Mouse (Mus musculus) granulocyte monocyte progenitor cell, adult 5-6 weeks (primary cell): ENCODE results near the gene Gm3298. TPM values are rescaled to one million over a fixed set of nuclear protein-coding genes. Genes with fewer than 3 reads are reported as not detected.
"Not testable (repeated sequence)": the region's sequence is repeated elsewhere in the genome, so short reads cannot be mapped to it uniquely, and the experiment has no call there.

Experiments
- ATAC-seq: replicated peaks from 2 replicates; pipeline ENCODE4 v1.8.0; 2016; ENCODE audit warnings: mild to moderate bottlenecking, moderate TSS enrichment, inconsistent platforms; ENCODE audit not compliant: poor library complexity, severe bottlenecking
- total RNA-seq, 2 experiments: library from RNA; stranded (forward) in 1 of 2; stranded (reverse) in 1 of 2; fragments of 200-712, 200-1000 nt in 1 of 2; fragments of >200 nt in 1 of 2; fragmentation: Nextera tagmentation in 1 of 2; gene quantifications; 2 replicates each; pipeline ENCODE4 v1.2.3; 2014 to 2017

Gene Gm3298
- total RNA-seq (2014; fragmentation: Nextera tagmentation) (not detected in 2 replicates), total RNA-seq (2017) (not detected in 2 replicates)

DNA sequence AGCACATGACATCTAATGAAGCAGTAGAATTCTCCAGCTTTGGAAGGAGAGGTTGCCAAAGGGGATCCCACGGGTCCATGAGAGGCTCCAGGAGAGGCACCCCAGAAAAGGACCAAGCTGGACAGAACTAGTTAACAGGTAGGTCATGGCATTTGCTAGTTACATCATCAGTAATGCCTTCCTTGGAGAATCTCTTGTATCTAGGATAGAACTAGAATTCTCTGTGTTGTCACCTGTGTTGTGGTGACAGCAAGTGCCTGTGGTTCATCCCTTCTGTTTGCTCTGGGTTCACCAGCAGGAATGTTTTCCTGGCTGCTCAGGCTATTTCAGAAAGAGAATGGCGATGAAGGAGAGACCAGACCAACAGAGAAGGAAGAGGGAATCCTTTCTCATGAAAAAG is at the start of gene Gm3298:
Gene Gm3298, plus strand, starts transcription at position 301 of the 400 bp plus-strand sequence.
- ATAC-seq = not testable (repeated sequence)

DNA sequence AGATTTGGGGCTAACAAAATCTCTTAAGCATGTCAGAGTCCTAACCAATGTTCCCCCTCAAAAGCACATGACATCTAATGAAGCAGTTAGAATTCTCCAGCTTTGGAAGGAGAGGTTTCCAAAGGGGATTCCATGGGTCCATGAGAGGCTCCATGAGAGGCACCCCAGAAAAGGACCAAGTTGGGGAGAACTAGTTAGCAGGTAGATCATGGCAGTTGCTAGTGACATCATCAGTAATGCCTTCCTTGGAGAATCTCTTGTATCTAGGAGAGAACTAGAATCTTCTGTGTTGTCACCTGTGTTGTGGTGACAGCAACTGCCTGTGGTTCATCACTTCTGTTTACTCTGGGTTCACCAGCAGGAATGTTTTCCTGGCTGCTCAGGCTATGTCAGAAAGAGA is 32.1 kb upstream of the Gm3298 start, which contains the start of gene Gm8297:
Gene Gm8297, plus strand, starts transcription at position 301 of the 400 bp plus-strand sequence.
- not testable (repeated sequence) for ATAC-seq

DNA sequence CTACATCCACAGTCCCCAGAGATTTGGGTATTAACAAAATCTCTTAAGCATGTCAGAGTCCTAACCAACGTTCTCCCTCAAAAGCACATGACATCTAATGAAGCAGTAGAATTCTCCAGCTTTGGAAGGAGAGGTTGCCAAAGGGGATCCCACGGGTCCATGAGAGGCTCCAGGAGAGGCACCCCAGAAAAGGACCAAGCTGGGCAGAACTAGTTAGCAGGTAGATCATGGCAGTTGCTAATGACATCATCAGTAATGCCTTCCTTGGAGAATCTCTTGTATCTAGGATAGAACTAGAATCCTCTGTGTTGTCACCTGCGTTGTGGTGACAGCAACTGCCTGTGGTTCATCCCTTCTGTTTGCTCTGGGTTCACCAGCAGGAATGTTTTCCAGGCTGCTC is 34.6 kb downstream of the Gm3298 start, which contains the start of gene 4930555G01Rik:
Gene 4930555G01Rik, plus strand, starts transcription at position 301 of the 400 bp plus-strand sequence.
- not testable (repeated sequence) for ATAC-seq

Other genes starting within 250 kb of the Gm3298 start
- not detected in 2 replicates for gene Gm9602, start 239.6 kb upstream of the Gm3298 start, total RNA-seq (2014; fragmentation: Nextera tagmentation)
- not detected in 2 replicates for gene Gm9602, start 239.6 kb upstream of the Gm3298 start, total RNA-seq (2017)
- gene Gm3269, start 177.8 kb upstream of the Gm3298 start, total RNA-seq (2014; fragmentation: Nextera tagmentation) = not detected in 2 replicates
- not detected in 2 replicates for gene Gm3269, start 177.8 kb upstream of the Gm3298 start, total RNA-seq (2017)
- not detected in 2 replicates for gene Gm3264, start 160.3 kb upstream of the Gm3298 start, total RNA-seq (2014; fragmentation: Nextera tagmentation)
- gene Gm3264, start 160.3 kb upstream of the Gm3298 start, total RNA-seq (2017) = not detected in 2 replicates
- not detected in 2 replicates for gene Gm3278, start 123.5 kb upstream of the Gm3298 start, total RNA-seq (2014; fragmentation: Nextera tagmentation)
- not detected in 2 replicates for gene Gm3278, start 123.5 kb upstream of the Gm3298 start, total RNA-seq (2017)
- gene Gm8297, start 32.0 kb upstream of the Gm3298 start, total RNA-seq (2014; fragmentation: Nextera tagmentation) = not detected in 2 replicates
- not detected in 2 replicates for gene Gm8297, start 32.0 kb upstream of the Gm3298 start, total RNA-seq (2017)
- not detected in 2 replicates for gene 4930555G01Rik, start 34.7 kb downstream of the Gm3298 start, total RNA-seq (2014; fragmentation: Nextera tagmentation)
- gene 4930555G01Rik, start 34.7 kb downstream of the Gm3298 start, total RNA-seq (2017) = not detected in 2 replicates
- gene Gm8281, start 55.1 kb downstream of the Gm3298 start, total RNA-seq (2014; fragmentation: Nextera tagmentation) = not detected in 2 replicates
- gene Gm8281, start 55.1 kb downstream of the Gm3298 start, total RNA-seq (2017) = not detected in 2 replicates
- gene Gm8279, start 115.6 kb downstream of the Gm3298 start, total RNA-seq (2014; fragmentation: Nextera tagmentation) = not detected in 2 replicates
- not detected in 2 replicates for gene Gm8279, start 115.6 kb downstream of the Gm3298 start, total RNA-seq (2017)
- gene Gm3317, start 148.6 kb downstream of the Gm3298 start, total RNA-seq (2014; fragmentation: Nextera tagmentation) = not detected in 2 replicates
- not detected in 2 replicates for gene Gm3317, start 148.6 kb downstream of the Gm3298 start, total RNA-seq (2017)
- not detected in 2 replicates for gene Gm8271, start 169.9 kb downstream of the Gm3298 start, total RNA-seq (2014; fragmentation: Nextera tagmentation)
- not detected in 2 replicates for gene Gm8271, start 169.9 kb downstream of the Gm3298 start, total RNA-seq (2017)
- not detected in 2 replicates for gene Gm3526, start 244.7 kb downstream of the Gm3298 start, total RNA-seq (2014; fragmentation: Nextera tagmentation)
- gene Gm3526, start 244.7 kb downstream of the Gm3298 start, total RNA-seq (2017) = not detected in 2 replicates